Mouse (Mus musculus) hindbrain, embryonic 15.5 days (tissue): ENCODE results near the gene Tiam2. TPM values are rescaled to one million over a fixed set of nuclear protein-coding genes. Genes with fewer than 3 reads are reported as not detected.

Experiments used
- ATAC-seq: fragments of 200-750 bp; cut with Nextera tagmentation; 2 replicates; pipeline ENCODE4 v1.8.0; 2017; ENCODE audit warnings: low read depth, moderate number of reproducible peaks, moderate TSS enrichment; ENCODE audit not compliant: low FRiP score
- H3K27ac ChIP-seq: fragments of 300-500 bp; sonication (generic); replicated peaks from 2 replicates; pipeline ENCODE4 v1.5.1; 2015; ENCODE audit warnings: mild to moderate bottlenecking, inconsistent platforms
- H3K27me3 ChIP-seq: fragments of 300-500 bp; sonication (generic); 2 replicates; pipeline ENCODE4 v1.6.1; 2015; ENCODE audit warnings: control low read depth, inconsistent platforms
- H3K36me3 ChIP-seq: fragments of 300-500 bp; sonication (generic); 2 replicates; pipeline ENCODE4 v1.6.1; 2015; ENCODE audit warnings: control low read depth, inconsistent platforms
- H3K4me1 ChIP-seq: fragments of 300-500 bp; sonication (generic); replicated peaks from 2 replicates; pipeline ENCODE4 v1.6.1; 2015; ENCODE audit warnings: control low read depth, inconsistent platforms
- H3K4me2 ChIP-seq: fragments of 300-500 bp; sonication (generic); 2 replicates; pipeline ENCODE4 v1.6.1; 2015; ENCODE audit warnings: moderate library complexity, mild to moderate bottlenecking, inconsistent platforms
- H3K4me3 ChIP-seq: fragments of 300-500 bp; sonication (generic); 2 replicates; pipeline ENCODE4 v1.5.1; 2015; ENCODE audit warnings: mild to moderate bottlenecking, inconsistent platforms
- H3K9ac ChIP-seq: fragments of 300-500 bp; sonication (generic); 2 replicates; pipeline ENCODE4 v1.6.1; 2015; ENCODE audit warnings: inconsistent platforms
- H3K9me3 ChIP-seq: fragments of 300-500 bp; sonication (generic); 2 replicates; pipeline ENCODE4 v1.6.1; 2016; ENCODE audit warnings: control low read depth, inconsistent platforms
- WGBS: fragments of 180-500 bp; shearing (Covaris S2); methylation state at CpG from one replicate; pipeline ENCODE4 v1.1.7; 2015; 5-methylcytosine and 5-hydroxymethylcytosine counted together
- polyA plus RNA-seq: library from polyadenylated mRNA; unstranded; fragments of >200 nt; fragmentation: Nextera tagmentation; extraction: Ambion mirVana; gene quantifications from 2 replicates; pipeline ENCODE4 v1.2.1, GENCODE M21; 2015

The Tiam2 gene
- polyA plus RNA-seq, 1 experiment from 2014 or later: 7.3 TPM

DNA sequence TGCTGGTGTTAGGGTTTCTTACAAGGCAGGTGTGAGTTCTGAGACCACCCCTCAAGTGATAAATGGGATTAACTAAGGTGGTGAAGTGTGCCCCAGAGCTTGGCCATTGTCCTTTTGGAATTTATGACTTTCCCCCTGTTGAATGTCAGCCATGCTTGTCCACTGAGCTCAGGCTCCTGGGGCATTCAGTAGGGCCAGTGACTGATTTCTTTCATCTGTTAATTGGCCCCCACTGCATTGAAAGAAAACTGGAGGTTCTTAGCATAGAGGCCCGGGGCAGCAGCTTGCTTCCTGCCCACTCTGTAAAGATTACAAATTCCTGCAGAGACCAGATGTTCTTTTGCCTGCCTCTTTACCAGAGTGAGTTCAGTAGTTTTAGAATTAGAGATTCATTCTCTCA lies 80.7 kb downstream of the Tiam2 start:
- no peak overlapping the region for H3K9ac ChIP-seq
- H3K4me3 ChIP-seq: no peak overlapping the region
- H3K9me3 ChIP-seq: no peaks in the 10 kb centered on the region
- H3K27me3 ChIP-seq: no peaks in the 10 kb centered on the region
- H3K36me3 ChIP-seq: no peaks in the 10 kb centered on the region
- no peak overlapping the region for H3K27ac ChIP-seq
- ATAC-seq: no peak
- H3K4me2 ChIP-seq: no peak overlapping the region
- 3% methylated on average over 1 of the region's 1 CpGs for WGBS
- no peaks in the 10 kb centered on the region for H3K4me1 ChIP-seq

DNA sequence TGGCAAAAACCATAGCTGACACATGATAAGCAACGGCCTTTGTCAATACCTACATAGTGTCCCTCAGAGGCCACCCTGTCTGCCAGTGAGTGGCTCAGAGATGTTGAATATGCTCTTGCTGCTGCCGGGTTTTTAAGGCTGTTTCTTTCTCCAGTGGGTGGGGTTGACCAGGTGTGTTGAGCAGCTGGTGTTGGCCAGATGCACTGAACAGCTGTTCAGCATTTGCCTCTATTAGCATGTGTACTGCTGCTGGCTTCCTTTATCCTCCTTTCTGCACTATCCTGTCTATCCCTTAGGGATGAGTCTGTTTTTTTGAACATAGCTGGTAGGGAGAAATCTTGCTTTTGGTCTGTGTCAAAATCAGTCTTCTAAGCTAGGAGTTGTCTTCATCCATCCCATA lies 83.9 kb downstream of the Tiam2 start:
- Histone ChIP-seq H3K4me1 (no peaks in the 10 kb centered on the region), H3K4me2 (no peak overlapping the region), H3K27ac (no peak overlapping the region), H3K9me3 (no peaks in the 10 kb centered on the region), H3K36me3 (no peaks in the 10 kb centered on the region), H3K4me3 (no peak overlapping the region), H3K27me3 (peaks cover 9% of the 10 kb centered on the region), H3K9ac (no peak overlapping the region)
- no peak for ATAC-seq
- WGBS: 81% methylated on average over 2 of the region's 2 CpGs

DNA sequence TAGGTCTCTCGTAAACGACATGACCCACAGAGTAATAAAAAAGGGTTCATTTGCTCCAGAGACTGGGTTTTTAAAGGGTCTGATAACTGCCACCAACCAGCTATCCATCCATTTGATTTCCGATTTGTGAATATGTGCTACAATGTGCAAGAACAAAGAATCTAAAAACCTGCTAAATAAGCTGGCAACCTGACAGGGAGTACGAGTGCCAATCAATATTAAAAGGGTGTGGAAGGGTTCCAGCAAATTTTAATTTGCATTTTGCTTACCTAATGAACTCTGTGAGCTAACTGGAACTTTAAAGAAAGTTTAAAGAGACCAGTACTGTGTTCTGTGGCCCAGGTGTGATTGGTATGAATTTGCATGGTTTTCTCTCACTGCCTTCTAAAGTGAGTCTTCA lies 86.4 kb downstream of the Tiam2 start:
- no peaks in the 10 kb centered on the region for H3K36me3 ChIP-seq
- no peak overlapping the region for H3K9ac ChIP-seq
- 79% methylated on average over 4 of the region's 4 CpGs for WGBS
- H3K27me3 ChIP-seq: peaks cover 9% of the 10 kb centered on the region
- no peak overlapping the region for H3K27ac ChIP-seq
- no peak for ATAC-seq
- no peaks in the 10 kb centered on the region for H3K9me3 ChIP-seq
- no peaks in the 10 kb centered on the region for H3K4me1 ChIP-seq
- H3K4me3 ChIP-seq: no peak overlapping the region
- no peak overlapping the region for H3K4me2 ChIP-seq

GRCm38 (mm10) chr17:3415580-3415979 lies 89.2 kb downstream of the Tiam2 start:
- Histone ChIP-seq H3K27ac (no peak overlapping the region), H3K9ac (no peak overlapping the region), H3K36me3 (no peaks in the 10 kb centered on the region), H3K4me2 (no peak overlapping the region), H3K27me3 (peaks cover 9% of the 10 kb centered on the region), H3K4me3 (no peak overlapping the region), H3K4me1 (no peaks in the 10 kb centered on the region), H3K9me3 (no peaks in the 10 kb centered on the region)
- ATAC-seq: no peak
- 75% methylated on average over 3 of the region's 3 CpGs for WGBS

GRCm38 (mm10) chr17:3416401-3416800 lies 90.0 kb downstream of the Tiam2 start:
- no peak overlapping the region for H3K4me2 ChIP-seq
- no peak overlapping the region for H3K9ac ChIP-seq
- H3K9me3 ChIP-seq: no peaks in the 10 kb centered on the region

GRCm38 (mm10) chr17:3419368-3419928 lies 93.1 kb downstream of the Tiam2 start:
- ATAC-seq: no peak
- Histone ChIP-seq H3K4me1 (no peaks in the 10 kb centered on the region), H3K4me3 (no peak overlapping the region), H3K9ac (no peak overlapping the region), H3K27me3 (peaks cover 3% of the 10 kb centered on the region), H3K36me3 (no peaks in the 10 kb centered on the region), H3K27ac (no peak overlapping the region), H3K9me3 (no peaks in the 10 kb centered on the region), H3K4me2 (no peak overlapping the region)
- 81% methylated on average over 10 of the region's 10 CpGs for WGBS

More at GRCm38 (mm10) chr17:3416401-3416800, 90.0 kb downstream of the Tiam2 start:
- ATAC-seq: no peak
- H3K4me1 ChIP-seq: no peaks in the 10 kb centered on the region
- H3K36me3 ChIP-seq: no peaks in the 10 kb centered on the region
- no peak overlapping the region for H3K4me3 ChIP-seq
- no peak overlapping the region for H3K27ac ChIP-seq
- WGBS: 63% methylated on average over 3 of the region's 3 CpGs
- H3K27me3 ChIP-seq: peaks cover 9% of the 10 kb centered on the region

GRCm38 (mm10) chr17:3420148-3420547 lies 93.8 kb downstream of the Tiam2 start:
- H3K9me3 ChIP-seq: no peaks in the 10 kb centered on the region
- H3K36me3 ChIP-seq: no peaks in the 10 kb centered on the region
- WGBS: 90% methylated on average over 4 of the region's 4 CpGs
- H3K4me2 ChIP-seq: no peak overlapping the region
- H3K9ac ChIP-seq: no peak overlapping the region
- no peak overlapping the region for H3K27ac ChIP-seq
- ATAC-seq: no peak
- H3K4me3 ChIP-seq: no peak overlapping the region
- no peaks in the 10 kb centered on the region for H3K4me1 ChIP-seq
- H3K27me3 ChIP-seq: no peaks in the 10 kb centered on the region

DNA sequence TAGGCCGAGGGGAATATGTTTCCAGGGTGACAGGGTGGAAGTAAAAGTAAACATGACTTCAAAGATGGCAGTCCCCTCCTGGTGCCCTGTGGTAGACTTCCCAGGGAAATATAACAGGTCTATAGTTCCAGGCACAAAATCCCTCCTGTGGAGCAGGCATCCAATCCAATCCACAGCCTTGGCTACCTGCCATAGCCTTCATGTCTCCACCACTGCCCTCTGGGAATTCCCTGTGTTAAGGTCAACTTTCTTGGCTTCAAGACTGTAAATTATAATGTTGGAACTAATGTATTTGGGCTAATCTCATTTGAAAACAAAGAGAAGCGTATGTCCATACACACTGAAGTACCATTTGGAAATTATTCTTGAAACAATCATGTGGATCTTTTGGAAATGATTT lies 97.0 kb downstream of the Tiam2 start:
- 75% methylated on average over 2 of the region's 2 CpGs for WGBS
- no peaks in the 10 kb centered on the region for H3K4me1 ChIP-seq
- no peak overlapping the region for H3K27ac ChIP-seq
- ATAC-seq: no peak
- H3K4me2 ChIP-seq: no peak overlapping the region
- H3K9me3 ChIP-seq: no peaks in the 10 kb centered on the region
- no peak overlapping the region for H3K9ac ChIP-seq
- H3K27me3 ChIP-seq: no peaks in the 10 kb centered on the region
- H3K36me3 ChIP-seq: no peaks in the 10 kb centered on the region
- no peak overlapping the region for H3K4me3 ChIP-seq

DNA sequence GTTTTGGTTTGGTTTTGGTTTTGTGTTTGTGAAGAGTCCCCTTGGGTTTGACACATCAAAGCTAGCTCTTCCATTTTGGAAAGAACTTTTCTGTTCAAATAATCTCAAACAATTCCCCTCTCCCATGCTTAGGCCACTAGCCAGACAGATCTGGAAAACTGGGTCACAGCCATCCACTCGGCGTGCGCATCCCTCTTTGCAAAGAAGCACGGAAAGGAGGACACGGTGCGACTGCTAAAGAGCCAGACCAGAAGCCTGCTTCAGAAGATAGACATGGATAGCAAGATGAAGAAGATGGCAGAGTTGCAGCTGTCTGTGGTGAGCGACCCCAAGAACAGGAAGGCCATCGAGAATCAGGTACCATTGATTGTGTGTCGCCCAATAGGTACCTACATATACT lies 102.3 kb downstream of the Tiam2 start:
- Histone ChIP-seq H3K4me3 (no peak overlapping the region), H3K27ac (no peak overlapping the region)

DNA sequence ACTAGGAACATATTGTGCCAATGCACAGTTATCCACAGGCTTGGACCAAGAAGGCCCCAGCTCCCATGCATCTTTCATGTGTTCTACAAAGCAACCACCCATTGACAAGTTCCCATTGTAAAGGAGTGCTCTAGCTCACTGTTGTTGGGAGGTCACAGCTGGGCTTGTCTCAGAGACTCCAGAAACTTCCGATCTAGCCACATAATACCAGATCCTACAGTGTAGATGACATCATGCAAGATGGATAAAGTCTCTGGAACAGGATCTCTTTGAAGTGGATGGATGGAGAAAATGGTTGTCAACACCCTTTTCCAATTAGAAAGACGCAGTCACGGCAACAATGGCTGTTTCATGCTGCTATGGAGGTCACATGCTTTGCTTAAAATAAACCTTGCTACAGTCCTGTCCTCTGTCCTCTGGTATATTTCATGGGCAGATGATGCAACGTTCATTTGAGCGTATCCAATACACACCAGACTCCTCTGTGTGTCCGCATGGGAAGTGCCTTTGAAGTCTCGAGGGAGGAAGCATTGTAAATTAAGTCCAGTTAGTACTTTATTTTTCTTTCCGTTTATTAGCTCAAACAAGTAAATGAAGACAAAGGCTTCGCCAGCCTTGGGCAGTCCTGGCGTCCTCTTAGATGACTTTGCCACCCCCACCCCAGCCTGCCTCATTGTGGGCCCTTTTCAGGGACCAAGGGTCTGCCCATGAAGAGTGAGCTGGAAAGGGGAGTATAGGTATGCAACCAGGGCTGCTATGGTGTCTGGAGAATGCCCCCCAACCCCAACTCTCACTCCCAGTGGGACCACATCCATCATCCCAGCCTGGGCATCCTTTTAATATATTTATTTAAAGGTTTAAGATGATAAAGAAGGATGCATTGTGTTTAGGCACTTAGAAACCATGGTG lies 106.5 kb downstream of the Tiam2 start:
- ATAC-seq: no peak
- Histone ChIP-seq H3K9ac (no peak overlapping the region), H3K4me3 (no peak overlapping the region), H3K4me1 (no peaks in the 10 kb centered on the region), H3K27me3 (no peaks in the 10 kb centered on the region), H3K27ac (no peak overlapping the region), H3K9me3 (no peaks in the 10 kb centered on the region), H3K4me2 (no peak overlapping the region), H3K36me3 (no peaks in the 10 kb centered on the region)
- 68% methylated on average over 10 of the region's 10 CpGs for WGBS

More for the DNA sequence above, 102.3 kb downstream of the Tiam2 start:
- 95% methylated on average over 9 of the region's 9 CpGs for WGBS
- ATAC-seq: no peak
- no peaks in the 10 kb centered on the region for H3K27me3 ChIP-seq
- no peak overlapping the region for H3K4me2 ChIP-seq
- H3K36me3 ChIP-seq: no peaks in the 10 kb centered on the region
- no peaks in the 10 kb centered on the region for H3K9me3 ChIP-seq
- no peak overlapping the region for H3K9ac ChIP-seq
- H3K4me1 ChIP-seq: no peaks in the 10 kb centered on the region

DNA sequence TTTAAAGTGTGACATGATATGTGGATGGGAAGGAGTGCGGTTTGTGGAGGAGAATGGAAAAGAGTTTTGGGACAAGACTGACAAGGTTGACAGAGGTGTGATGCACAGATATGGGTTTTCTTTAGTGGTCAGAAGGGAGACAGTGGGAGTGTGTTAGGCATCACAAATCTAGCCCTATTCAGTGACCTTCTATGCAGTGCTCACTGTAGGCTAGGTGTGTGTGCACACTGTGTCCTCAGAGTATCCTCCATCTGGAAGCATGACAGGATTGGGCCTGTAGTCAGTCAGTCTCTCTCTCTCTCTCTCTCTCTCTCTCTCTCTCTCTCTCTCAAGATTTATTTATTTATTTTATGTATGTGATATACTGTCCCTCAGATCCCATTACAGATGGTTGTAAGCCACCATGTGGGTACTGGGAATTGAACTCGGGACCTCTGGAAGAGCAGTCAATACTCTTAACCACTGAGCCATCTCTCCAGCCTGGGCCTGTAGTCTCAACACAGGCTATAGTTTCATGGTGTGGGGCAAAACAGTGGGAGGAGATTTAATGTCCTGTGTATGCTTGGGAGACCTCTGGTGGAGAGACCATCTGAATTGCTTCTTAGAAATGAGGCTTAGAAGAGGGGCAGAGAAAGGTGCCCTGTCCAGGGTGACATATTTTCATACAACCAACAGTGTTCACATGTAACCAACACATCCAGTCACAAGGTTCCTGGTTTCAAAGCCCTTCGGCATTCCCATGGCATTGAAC lies 107.3 kb downstream of the Tiam2 start:
- H3K27ac ChIP-seq: no peak overlapping the region
- ATAC-seq: no peak
- H3K4me1 ChIP-seq: no peaks in the 10 kb centered on the region
- H3K9ac ChIP-seq: no peak overlapping the region
- H3K27me3 ChIP-seq: no peaks in the 10 kb centered on the region
- H3K9me3 ChIP-seq: no peaks in the 10 kb centered on the region
- H3K4me3 ChIP-seq: no peak overlapping the region
- WGBS: 97% methylated on average over 3 of the region's 3 CpGs
- H3K4me2 ChIP-seq: no peak overlapping the region
- no peaks in the 10 kb centered on the region for H3K36me3 ChIP-seq

- H3K9me3 ChIP-seq: no peaks in the 10 kb centered on the region
- H3K4me1 ChIP-seq: no peaks in the 10 kb centered on the region
- 92% methylated on average over 1 of the region's 1 CpGs for WGBS
- H3K36me3 ChIP-seq: no peaks in the 10 kb centered on the region
- no peak for ATAC-seq
- no peak overlapping the region for H3K4me2 ChIP-seq
- no peak overlapping the region for H3K27ac ChIP-seq
- H3K9ac ChIP-seq: no peak overlapping the region
- H3K27me3 ChIP-seq: no peaks in the 10 kb centered on the region
- no peak overlapping the region for H3K4me3 ChIP-seq
Measured at GRCm38 (mm10) chr17:3435299-3435698, 108.9 kb downstream of the Tiam2 start.
